Mouse (Mus musculus) NIH3T3 (cell line): ENCODE measurements around the gene Xlr5a.
"Not testable (repeated sequence)": the region's sequence is repeated elsewhere in the genome, so short reads cannot be mapped to it uniquely, and the experiment has no call there.

Source experiments
- DNase-seq: peaks from one replicate; pipeline ENCODE4 v3.0.0-alpha.2; 2012; ENCODE audit warnings: low read depth

The Xlr5a gene

GRCm38 (mm10) chrX:73143218-73143618 lies 149.6 kb downstream of the Xlr5a start:
- DNase-seq = not testable (repeated sequence)

- not testable (repeated sequence) for DNase-seq
These were observed 169.6 kb downstream of the Xlr5a start for GRCm38 (mm10) chrX:73122859-73123829.

- not testable (repeated sequence) for DNase-seq
These were observed 176.0 kb downstream of the Xlr5a start, which contains the start of gene Gm14685 for GRCm38 (mm10) chrX:73116747-73117146. Gene Gm14685, plus strand, starts transcription at chrX:73117047.

GRCm38 (mm10) chrX:73096941-73097508 lies 195.8 kb downstream of the Xlr5a start, which contains the start of gene Xlr3a:
Gene Xlr3a, minus strand, starts transcription at chrX:73097095.
- DNase-seq = peak; percentile 1

GRCm38 (mm10) chrX:73082267-73083055 lies 210.3 kb downstream of the Xlr5a start, which contains the start of gene Xlr4a:
Gene Xlr4a, minus strand, starts transcription at chrX:73082478.
- not testable (repeated sequence) for DNase-seq

- not testable (repeated sequence) for DNase-seq
These were observed 225.9 kb downstream of the Xlr5a start for GRCm38 (mm10) chrX:73066765-73067312.

GRCm38 (mm10) chrX:73064415-73064793 lies 228.4 kb downstream of the Xlr5a start, which contains the start of gene Pnma3:
Gene Pnma3, plus strand, starts transcription at chrX:73064787.
- DNase-seq = no peak

GRCm38 (mm10) chrX:73063512-73064414 lies 229.0 kb downstream of the Xlr5a start:
- no peak for DNase-seq

GRCm38 (mm10) chrX:73062323-73062722 lies 230.5 kb downstream of the Xlr5a start:
- no peak for DNase-seq

- DNase-seq = no peak
These were observed 231.2 kb downstream of the Xlr5a start for GRCm38 (mm10) chrX:73061528-73061927.
